Mouse (Mus musculus): ENCODE measurements around the gene Draxin.
"Not testable (repeated sequence)": the region's sequence is repeated elsewhere in the genome, so short reads cannot be mapped to it uniquely, and the experiment has no call there.

Draxin gene

GRCm38 (mm10) chr4:148056801-148057200 lies 73.7 kb downstream of the Draxin start:
- DNase-seq (ENCODE audit: low spot score): no peak

- no peak for DNase-seq (ENCODE audit: low spot score)
Observed at GRCm38 (mm10) chr4:148056246-148056645, 74.3 kb downstream of the Draxin start.

- no peak for DNase-seq (ENCODE audit: low spot score)
Observed at GRCm38 (mm10) chr4:148054961-148055695, 75.4 kb downstream of the Draxin start.

- DNase-seq (ENCODE audit: low spot score): no peak
Observed at GRCm38 (mm10) chr4:148053417-148053920, 77.0 kb downstream of the Draxin start.

GRCm38 (mm10) chr4:148052976-148053375 lies 77.5 kb downstream of the Draxin start:
- DNase-seq (ENCODE audit: low spot score): no peak

GRCm38 (mm10) chr4:148051886-148052285 lies 78.6 kb downstream of the Draxin start:
- DNase-seq (ENCODE audit: low spot score): no peak

- DNase-seq (ENCODE audit: low spot score): no peak
Observed at GRCm38 (mm10) chr4:148051046-148051776, 79.3 kb downstream of the Draxin start.

GRCm38 (mm10) chr4:148050396-148050914 lies 80.0 kb downstream of the Draxin start:
- not testable (repeated sequence) for DNase-seq (ENCODE audit: low spot score)
